Mouse (Mus musculus) testis, adult 2 months (tissue): ENCODE data around the gene 2210407C18Rik. TPM values are rescaled to one million over a fixed set of nuclear protein-coding genes. Genes with fewer than 3 reads are reported as not detected.

ENCODE experiments used
- H3K27ac ChIP-seq: fragments of 200-500 bp; 2 replicates; pipeline ENCODE4 v1.5.1; 2012; ENCODE audit warnings: low read depth, low read length; ENCODE audit not compliant: control insufficient read depth, insufficient read depth
- H3K27me3 ChIP-seq: fragments of 200-500 bp; 2 replicates; pipeline ENCODE4 v1.6.1; 2012; ENCODE audit warnings: mild to moderate bottlenecking, low read length, moderate library complexity; ENCODE audit not compliant: control insufficient read depth, insufficient read depth
- H3K36me3 ChIP-seq: fragments of 200-500 bp; 2 replicates; pipeline ENCODE4 v1.6.1; 2012; ENCODE audit warnings: mild to moderate bottlenecking, low read length; ENCODE audit not compliant: control insufficient read depth, insufficient read depth
- H3K4me1 ChIP-seq: fragments of 200-500 bp; 2 replicates; pipeline ENCODE4 v1.6.1; 2012; ENCODE audit warnings: low read length; ENCODE audit not compliant: control insufficient read depth, insufficient read depth
- H3K4me3 ChIP-seq: fragments of 200-500 bp; 2 replicates; pipeline ENCODE4 v1.5.1; 2012; ENCODE audit warnings: low read depth, mild to moderate bottlenecking, low read length, moderate library complexity, mixed read lengths; ENCODE audit not compliant: control insufficient read depth
- CTCF ChIP-seq: fragments of 200-500 bp; IDR thresholded peaks from 2 replicates; pipeline ENCODE4 v1.5.1; 2012; ENCODE audit warnings: low read depth, mild to moderate bottlenecking, inconsistent platforms, low read length, moderate library complexity; ENCODE audit not compliant: control insufficient read depth, insufficient read depth, insufficient replicate concordance
- POLR2A ChIP-seq: fragments of 200-500 bp; IDR thresholded peaks from 2 replicates; pipeline ENCODE4 v1.6.1; 2012; ENCODE audit warnings: low read depth, mild to moderate bottlenecking, inconsistent platforms, low read length, moderate library complexity; ENCODE audit not compliant: control insufficient read depth
- polyA plus RNA-seq: library from polyadenylated mRNA; depleted of rRNA; stranded (reverse); fragments of >200 nt; gene quantifications from 2 replicates; pipeline ENCODE4 v1.2.3, GENCODE M21; 2012

Gene 2210407C18Rik
- polyA plus RNA-seq, 1 experiment: not detected

DNA sequence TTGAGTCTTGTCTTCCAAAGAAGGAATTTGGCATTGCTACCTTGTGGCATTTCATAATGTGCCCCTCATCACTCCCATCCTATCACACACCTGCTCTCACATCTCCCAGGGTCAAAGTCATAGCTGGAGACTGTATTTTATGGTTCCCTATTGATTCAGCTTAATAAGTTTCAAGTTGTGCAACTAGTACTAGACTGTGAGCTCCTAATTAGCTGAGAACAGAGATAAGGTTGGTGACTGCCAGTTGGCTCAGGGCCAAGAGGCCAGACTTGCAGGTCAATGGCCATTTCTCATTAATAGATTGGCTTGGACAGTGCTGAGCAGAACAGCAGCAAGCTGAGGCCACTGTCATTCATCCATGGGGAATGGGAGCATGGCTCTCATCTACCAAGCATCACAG lies 1.3 kb downstream of the 2210407C18Rik start:
- Histone ChIP-seq H3K27ac (no peak overlapping the region), H3K4me1 (no peaks in the 10 kb centered on the region), H3K4me3 (no peak overlapping the region), H3K27me3 (no peaks in the 10 kb centered on the region), H3K36me3 (no peaks in the 10 kb centered on the region)
- no peak for TF ChIP-seq POLR2A
- TF ChIP-seq CTCF: no peak

DNA sequence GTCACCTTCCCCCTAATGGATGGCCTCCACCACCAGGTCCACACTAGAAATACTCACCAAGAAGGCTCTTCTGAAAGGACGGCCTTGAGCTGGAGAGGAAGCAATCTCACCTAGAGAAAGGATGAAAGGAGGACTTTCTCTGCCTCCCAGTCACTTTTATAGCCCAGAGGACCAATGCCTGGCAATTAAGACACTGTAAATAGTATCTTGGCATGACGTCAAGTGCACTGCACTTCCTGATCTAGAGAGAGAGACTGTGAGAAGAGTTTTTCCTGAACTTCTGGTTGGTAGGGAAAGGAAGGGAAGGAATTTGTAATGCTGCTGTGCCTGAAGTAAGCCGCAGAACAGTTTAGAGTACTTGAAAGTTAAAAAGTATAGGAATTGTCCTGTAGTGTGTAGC lies 2.5 kb downstream of the 2210407C18Rik start:
- Histone ChIP-seq H3K4me1 (no peaks in the 10 kb centered on the region), H3K27ac (no peak overlapping the region), H3K27me3 (no peaks in the 10 kb centered on the region), H3K36me3 (no peaks in the 10 kb centered on the region), H3K4me3 (no peak overlapping the region)
- no peak for TF ChIP-seq POLR2A
- TF ChIP-seq CTCF: no peak

DNA sequence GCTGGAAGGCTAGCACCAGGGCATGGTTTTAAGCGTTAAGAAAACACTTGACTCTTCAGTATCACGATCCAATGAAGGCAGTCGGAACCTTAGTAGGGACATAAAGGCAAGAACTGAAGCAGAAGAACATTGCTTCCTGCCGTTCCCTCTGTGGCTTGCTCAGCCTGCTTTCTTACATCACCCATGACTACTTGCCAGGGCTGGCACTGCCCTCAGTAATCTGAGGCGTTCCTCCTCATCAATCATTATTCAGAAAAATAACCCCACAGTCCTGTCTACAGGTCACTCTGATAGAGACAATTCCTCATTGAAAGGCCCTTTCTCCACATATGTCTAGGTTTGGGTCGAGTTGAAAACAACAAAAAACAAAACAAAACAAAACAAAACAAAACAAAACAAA lies 8.8 kb downstream of the 2210407C18Rik start:
- no peaks in the 10 kb centered on the region; the same call in 1 of the 2 replicates for H3K4me1 ChIP-seq
- no peaks in the 10 kb centered on the region for H3K36me3 ChIP-seq
- H3K27me3 ChIP-seq: no peaks in the 10 kb centered on the region
- H3K4me3 ChIP-seq: no peak overlapping the region
- H3K27ac ChIP-seq: no peak overlapping the region
- TF ChIP-seq CTCF: no peak
- TF ChIP-seq POLR2A: no peak

DNA sequence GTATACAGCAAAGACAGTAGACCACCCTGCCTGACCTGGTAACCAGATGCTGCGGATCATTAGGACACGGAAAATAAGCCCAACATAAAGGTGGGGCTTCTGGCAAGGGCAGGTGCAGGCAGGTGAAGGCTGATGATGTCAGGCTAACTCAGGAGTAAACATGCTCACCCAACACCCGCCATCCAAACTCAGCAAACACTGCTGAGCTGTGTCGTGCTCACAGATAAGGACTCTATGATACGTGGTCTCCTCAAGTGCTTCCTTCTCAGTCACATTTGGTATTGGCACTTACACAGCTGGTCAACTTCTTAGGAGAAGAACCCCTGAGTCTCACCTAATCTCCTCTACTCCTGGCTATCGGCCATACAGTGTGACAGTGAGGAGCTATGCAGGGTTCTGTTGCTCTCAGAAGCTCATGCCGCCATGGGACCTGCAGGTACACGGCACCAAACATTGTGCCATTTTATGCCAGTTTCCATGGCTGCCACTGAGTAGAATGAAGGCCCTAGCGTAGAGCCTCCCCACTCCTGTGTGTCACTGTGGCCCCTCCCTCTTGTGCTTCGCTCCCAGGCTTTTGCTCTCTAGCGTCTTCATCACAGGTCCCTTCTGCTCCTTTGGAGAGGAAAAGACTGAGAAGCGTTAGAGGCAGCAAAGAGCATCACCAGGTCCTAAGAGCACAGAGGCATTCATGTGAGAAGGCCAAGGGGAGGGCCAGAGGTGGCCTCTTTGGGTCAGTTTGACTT lies 9.5 kb downstream of the 2210407C18Rik start:
- H3K27ac ChIP-seq: no peak overlapping the region
- no peaks in the 10 kb centered on the region for H3K36me3 ChIP-seq
- H3K4me3 ChIP-seq: no peak overlapping the region
- TF ChIP-seq CTCF: no peak
- TF ChIP-seq POLR2A: no peak
- H3K27me3 ChIP-seq: no peaks in the 10 kb centered on the region
- no peaks in the 10 kb centered on the region; the same call in 1 of the 2 replicates for H3K4me1 ChIP-seq

DNA sequence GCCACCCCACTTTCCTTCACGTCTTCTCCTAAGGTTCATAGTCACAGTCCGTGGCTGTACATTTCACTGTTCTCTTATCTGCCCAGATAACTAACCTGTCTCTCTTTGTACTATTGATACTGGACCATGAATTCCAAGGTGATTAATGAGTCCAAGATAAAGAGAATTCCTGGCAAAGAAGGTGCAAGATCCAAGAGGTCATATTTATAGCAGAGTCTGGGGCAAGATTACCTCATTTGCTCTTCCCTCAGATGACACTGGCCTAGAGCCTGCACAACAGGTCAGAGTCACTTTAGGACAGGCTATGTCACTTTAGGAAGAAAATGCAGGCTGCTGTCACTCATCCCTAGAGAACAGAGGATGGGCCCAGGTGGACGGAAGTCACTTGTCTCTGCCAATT lies 10.6 kb downstream of the 2210407C18Rik start:
- Histone ChIP-seq H3K4me1 (no peaks in the 10 kb centered on the region; the same call in 1 of the 2 replicates), H3K4me3 (no peak overlapping the region), H3K27ac (no peak overlapping the region), H3K36me3 (no peaks in the 10 kb centered on the region), H3K27me3 (no peaks in the 10 kb centered on the region)
- TF ChIP-seq CTCF (no peak), POLR2A (no peak)

DNA sequence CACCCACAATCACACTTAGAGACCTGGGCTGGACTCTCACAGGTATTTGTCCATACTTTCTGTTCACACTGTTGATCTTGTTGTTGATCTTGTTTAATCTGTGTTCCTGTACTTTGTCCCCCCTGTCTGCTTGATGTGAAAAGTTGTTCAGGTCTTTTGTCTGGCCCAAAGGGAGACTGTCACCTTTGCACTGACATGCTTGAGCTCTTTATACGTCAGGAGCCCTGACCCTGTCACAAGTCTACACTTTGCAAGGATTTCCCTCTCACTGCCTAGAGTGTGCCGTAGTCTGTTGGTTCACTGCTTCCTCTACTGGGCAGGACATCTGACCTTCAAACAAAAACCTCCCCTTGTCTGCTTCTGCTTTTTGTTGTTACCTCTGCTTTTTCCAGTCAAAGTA lies 11.2 kb downstream of the 2210407C18Rik start:
- Histone ChIP-seq H3K4me3 (no peak overlapping the region), H3K27ac (no peak overlapping the region), H3K27me3 (no peaks in the 10 kb centered on the region), H3K36me3 (no peaks in the 10 kb centered on the region), H3K4me1 (no peaks in the 10 kb centered on the region; the same call in 1 of the 2 replicates)
- TF ChIP-seq CTCF: no peak
- TF ChIP-seq POLR2A: no peak

DNA sequence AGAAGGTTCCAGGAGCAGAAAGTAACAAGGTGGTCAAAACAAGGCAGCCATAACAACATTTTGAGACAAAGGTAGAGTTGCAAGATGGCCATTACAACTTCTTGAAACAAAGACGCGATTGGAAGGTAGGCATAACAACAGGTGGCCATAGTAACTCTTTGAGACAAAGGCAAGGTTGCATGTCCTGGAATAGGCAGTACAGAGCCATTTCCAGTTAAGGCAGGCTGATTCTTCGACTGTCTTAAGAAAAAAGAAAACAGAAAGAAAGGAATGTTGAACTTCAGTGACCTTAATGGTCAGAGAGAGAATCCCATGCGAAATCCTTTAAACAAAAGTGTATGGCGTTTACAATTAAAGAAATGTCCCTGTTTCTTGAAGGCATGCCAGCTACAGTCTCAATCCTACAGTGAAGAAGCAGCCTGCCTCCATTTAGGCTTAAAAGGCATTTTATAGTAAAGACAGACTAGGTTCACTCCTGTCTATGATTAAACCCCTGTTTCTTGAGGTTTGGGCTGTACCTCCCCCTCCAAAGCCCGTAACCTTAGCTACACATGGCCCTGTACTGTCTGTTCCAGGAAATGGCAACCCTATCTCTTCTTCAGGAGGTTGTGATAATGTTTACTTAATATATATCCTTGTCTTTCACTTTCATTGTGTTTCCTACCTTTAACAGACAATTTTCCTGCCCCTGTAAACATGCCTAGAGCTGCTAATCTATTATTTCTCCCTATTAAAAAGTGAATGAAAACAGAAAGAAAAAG lies 12.9 kb downstream of the 2210407C18Rik start:
- no peak for TF ChIP-seq POLR2A
- no peak for TF ChIP-seq CTCF
- Histone ChIP-seq H3K27me3 (no peaks in the 10 kb centered on the region), H3K4me3 (no peak overlapping the region)

More for the DNA sequence above, 12.9 kb downstream of the 2210407C18Rik start:
- H3K4me1 ChIP-seq: no peaks in the 10 kb centered on the region; the same call in 1 of the 2 replicates
- H3K36me3 ChIP-seq: no peaks in the 10 kb centered on the region
- no peak overlapping the region for H3K27ac ChIP-seq
